Mouse (Mus musculus) embryonic facial prominence, embryonic 13.5 days (tissue): ENCODE data around the gene Atp6v1g3. TPM values are rescaled to one million over a fixed set of nuclear protein-coding genes. Genes with fewer than 3 reads are reported as not detected.

Experiments
- ATAC-seq: fragments of 200-750 bp; cut with Nextera tagmentation; 2 replicates; pipeline ENCODE4 v1.8.0; 2017; ENCODE audit warnings: low read depth; ENCODE audit not compliant: insufficient number of reproducible peaks, insufficient read depth, low FRiP score, low TSS enrichment
- H3K27ac ChIP-seq: fragments of 300-500 bp; sonication (generic); 2 replicates; pipeline ENCODE4 v1.5.1; 2015; ENCODE audit warnings: moderate library complexity, mild to moderate bottlenecking, inconsistent platforms
- H3K27me3 ChIP-seq: fragments of 300-500 bp; sonication (generic); 2 replicates; pipeline ENCODE4 v1.6.1; 2015; ENCODE audit warnings: mild to moderate bottlenecking, inconsistent platforms
- H3K36me3 ChIP-seq: fragments of 300-500 bp; sonication (generic); 2 replicates; pipeline ENCODE4 v1.6.1; 2015; ENCODE audit warnings: mild to moderate bottlenecking, inconsistent platforms
- H3K4me1 ChIP-seq: fragments of 300-500 bp; sonication (generic); 2 replicates; pipeline ENCODE4 v1.6.1; 2015; ENCODE audit warnings: inconsistent platforms
- H3K4me2 ChIP-seq: fragments of 300-500 bp; sonication (generic); 2 replicates; pipeline ENCODE4 v1.6.1; 2015; ENCODE audit warnings: moderate library complexity, mild to moderate bottlenecking, inconsistent platforms
- H3K4me3 ChIP-seq: fragments of 300-500 bp; sonication (generic); 2 replicates; pipeline ENCODE4 v1.5.1; 2015; ENCODE audit warnings: mild to moderate bottlenecking, inconsistent platforms
- H3K9ac ChIP-seq: fragments of 300-500 bp; sonication (generic); 2 replicates; pipeline ENCODE4 v1.6.1; 2015; ENCODE audit warnings: mild to moderate bottlenecking, inconsistent platforms
- H3K9me3 ChIP-seq: fragments of 300-500 bp; sonication (generic); 2 replicates; pipeline ENCODE4 v1.6.1; 2016; ENCODE audit warnings: inconsistent platforms
- WGBS: fragments of 180-500 bp; shearing (Covaris S2); methylation state at CpG from one replicate; pipeline ENCODE4 v1.1.7; 2015; ENCODE audit warnings: mixed read lengths; 5-methylcytosine and 5-hydroxymethylcytosine counted together
- polyA plus RNA-seq: library from polyadenylated mRNA; unstranded; fragments of >200 nt; fragmentation: Nextera tagmentation; extraction: Ambion mirVana; gene quantifications from 2 replicates; pipeline ENCODE4 v1.2.1, GENCODE M21; 2015

Atp6v1g3 gene
- polyA plus RNA-seq, 1 experiment from 2014 or later, result not detected

- no peaks in the 10 kb centered on the region for H3K4me1 ChIP-seq
- H3K9me3 ChIP-seq, result no peaks in the 10 kb centered on the region
- H3K27ac ChIP-seq, result no peak overlapping the region
- 72% methylated on average over 4 of the region's 4 CpGs for WGBS
- no peak overlapping the region for H3K9ac ChIP-seq
- no peak for ATAC-seq
- no peaks in the 10 kb centered on the region for H3K27me3 ChIP-seq
- H3K4me3 ChIP-seq, result no peak overlapping the region
- no peaks in the 10 kb centered on the region for H3K36me3 ChIP-seq
- no peak overlapping the region for H3K4me2 ChIP-seq
Observed at GRCm38 (mm10) chr1:138326091-138326490, 52.6 kb downstream of the Atp6v1g3 start.

GRCm38 (mm10) chr1:138326566-138326965, 53.0 kb downstream of the Atp6v1g3 start:
- Histone ChIP-seq H3K27me3 (no peaks in the 10 kb centered on the region), H3K27ac (no peak overlapping the region), H3K4me2 (no peak overlapping the region), H3K9ac (no peak overlapping the region), H3K9me3 (no peaks in the 10 kb centered on the region), H3K4me1 (no peaks in the 10 kb centered on the region), H3K36me3 (no peaks in the 10 kb centered on the region), H3K4me3 (no peak overlapping the region)
- ATAC-seq, result no peak
- WGBS, result 43% methylated on average over 2 of the region's 2 CpGs

- no peak for ATAC-seq
- 69% methylated on average over 18 of the region's 18 CpGs for WGBS
- Histone ChIP-seq H3K4me1 (no peaks in the 10 kb centered on the region), H3K27me3 (no peaks in the 10 kb centered on the region), H3K9me3 (no peaks in the 10 kb centered on the region), H3K27ac (no peak overlapping the region), H3K36me3 (no peaks in the 10 kb centered on the region), H3K4me2 (no peak overlapping the region; the same call in 1 of the 2 replicates), H3K4me3 (no peak overlapping the region), H3K9ac (no peak overlapping the region)
Observed at GRCm38 (mm10) chr1:138327466-138328245, 54.1 kb downstream of the Atp6v1g3 start.

- 17% methylated on average over 12 of the region's 12 CpGs for WGBS
- no peak for ATAC-seq
- H3K36me3 ChIP-seq, result no peaks in the 10 kb centered on the region
- no peaks in the 10 kb centered on the region for H3K4me1 ChIP-seq
- peak overlapping the region; percentile 44 for H3K4me2 ChIP-seq
- H3K4me3 ChIP-seq, result no peak overlapping the region
- no peak overlapping the region for H3K27ac ChIP-seq
- no peaks in the 10 kb centered on the region for H3K9me3 ChIP-seq
- H3K27me3 ChIP-seq, result no peaks in the 10 kb centered on the region
- H3K9ac ChIP-seq, result no peak overlapping the region
Observed at GRCm38 (mm10) chr1:138328320-138328719, 54.8 kb downstream of the Atp6v1g3 start.

GRCm38 (mm10) chr1:138330556-138330955, 57.0 kb downstream of the Atp6v1g3 start:
- no peak overlapping the region for H3K4me3 ChIP-seq
- no peak overlapping the region for H3K9ac ChIP-seq
- H3K36me3 ChIP-seq, result no peaks in the 10 kb centered on the region
- H3K4me2 ChIP-seq, result no peak overlapping the region
- no peak overlapping the region for H3K27ac ChIP-seq
- no peaks in the 10 kb centered on the region for H3K9me3 ChIP-seq
- WGBS, result 91% methylated on average over 2 of the region's 2 CpGs
- no peaks in the 10 kb centered on the region for H3K27me3 ChIP-seq
- no peaks in the 10 kb centered on the region for H3K4me1 ChIP-seq
- ATAC-seq, result no peak

- ATAC-seq, result no peak
- 68% methylated on average over 4 of the region's 4 CpGs for WGBS
- no peak overlapping the region for H3K9ac ChIP-seq
Observed at GRCm38 (mm10) chr1:138331596-138331995, 58.1 kb downstream of the Atp6v1g3 start.

GRCm38 (mm10) chr1:138334701-138335100, 61.2 kb downstream of the Atp6v1g3 start:
- H3K27me3 ChIP-seq, result no peaks in the 10 kb centered on the region
- H3K9me3 ChIP-seq, result no peaks in the 10 kb centered on the region
- no peak for ATAC-seq
- no peak overlapping the region for H3K4me3 ChIP-seq
- H3K4me1 ChIP-seq, result no peaks in the 10 kb centered on the region
- no peak overlapping the region for H3K27ac ChIP-seq
- no peak overlapping the region for H3K9ac ChIP-seq
- H3K4me2 ChIP-seq, result no peak overlapping the region
- no peaks in the 10 kb centered on the region for H3K36me3 ChIP-seq
- WGBS, result 51% methylated on average over 2 of the region's 2 CpGs

More at GRCm38 (mm10) chr1:138331596-138331995, 58.1 kb downstream of the Atp6v1g3 start:
- H3K4me2 ChIP-seq, result no peak overlapping the region
- H3K36me3 ChIP-seq, result no peaks in the 10 kb centered on the region
- H3K27me3 ChIP-seq, result no peaks in the 10 kb centered on the region
- no peak overlapping the region for H3K4me3 ChIP-seq
- no peak overlapping the region for H3K27ac ChIP-seq
- no peaks in the 10 kb centered on the region for H3K9me3 ChIP-seq
- no peaks in the 10 kb centered on the region for H3K4me1 ChIP-seq

- H3K9ac ChIP-seq, result no peak overlapping the region
- ATAC-seq, result no peak
- H3K4me2 ChIP-seq, result no peak overlapping the region
- no peak overlapping the region for H3K27ac ChIP-seq
- no peaks in the 10 kb centered on the region for H3K9me3 ChIP-seq
- no peak overlapping the region for H3K4me3 ChIP-seq
- H3K27me3 ChIP-seq, result no peaks in the 10 kb centered on the region
- no peaks in the 10 kb centered on the region for H3K4me1 ChIP-seq
- 83% methylated on average over 2 of the region's 2 CpGs for WGBS
- H3K36me3 ChIP-seq, result no peaks in the 10 kb centered on the region
Observed at GRCm38 (mm10) chr1:138337417-138337816, 63.9 kb downstream of the Atp6v1g3 start.

Other genes starting within 250 kb of the Atp6v1g3 start
- 1.9 and 2.1 TPM in 2 replicates for gene Ptprc, start 98.0 kb upstream of the Atp6v1g3 start, polyA plus RNA-seq